Mouse (Mus musculus) stomach, postnatal 0 days (tissue): Measurements from ENCODE around the gene Kctd2. TPM values are rescaled to one million over a fixed set of nuclear protein-coding genes. Genes with fewer than 3 reads are reported as not detected.

Experiments used
- ATAC-seq: fragments of 200-750 bp; cut with Nextera tagmentation; 2 replicates; pipeline ENCODE4 v1.8.0; 2017; ENCODE audit not compliant: low FRiP score, low TSS enrichment
- DNase-seq: peaks from one replicate; pipeline ENCODE4 v3.0.0-alpha.2; 2016; ENCODE audit warnings: low spot score
- H3K27ac ChIP-seq: fragments of 300-500 bp; sonication (generic); replicated peaks from 2 replicates; pipeline ENCODE4 v1.5.1; 2014; ENCODE audit warnings: mild to moderate bottlenecking, control low read depth
- H3K27me3 ChIP-seq: fragments of 300-500 bp; sonication (generic); 2 replicates; pipeline ENCODE4 v1.6.1; 2014; ENCODE audit warnings: low read length; ENCODE audit not compliant: control insufficient read depth, insufficient read depth
- H3K36me3 ChIP-seq: fragments of 300-500 bp; sonication (generic); 2 replicates; pipeline ENCODE4 v1.6.1; 2014; ENCODE audit warnings: low read length, mixed read lengths; ENCODE audit not compliant: control insufficient read depth, insufficient read depth
- H3K4me1 ChIP-seq: fragments of 300-500 bp; sonication (generic); replicated peaks from 2 replicates; pipeline ENCODE4 v1.6.1; 2014; ENCODE audit warnings: antibody characterized with exemption; ENCODE audit not compliant: control insufficient read depth, insufficient read depth
- H3K4me2 ChIP-seq: fragments of 300-500 bp; sonication (generic); replicated peaks from 2 replicates; pipeline ENCODE4 v1.6.1; 2014; ENCODE audit warnings: low read depth, mild to moderate bottlenecking, control low read depth, moderate library complexity
- H3K4me3 ChIP-seq: fragments of 300-500 bp; sonication (generic); 2 replicates; pipeline ENCODE4 v1.5.1; 2014; ENCODE audit warnings: low read depth, low read length, control low read depth
- H3K9ac ChIP-seq: fragments of 300-500 bp; sonication (generic); 2 replicates; pipeline ENCODE4 v1.6.1; 2014; ENCODE audit warnings: mild to moderate bottlenecking, low read length, control low read depth, mixed read lengths
- H3K9me3 ChIP-seq: fragments of 300-500 bp; sonication (generic); 2 replicates; pipeline ENCODE4 v1.6.1; 2016; ENCODE audit warnings: low read length; ENCODE audit not compliant: control insufficient read depth
- CTCF ChIP-seq: IDR thresholded peaks from 2 replicates; pipeline ENCODE4 v1.5.1; 2016; ENCODE audit warnings: antibody characterized with exemption, low read depth, mild to moderate bottlenecking, moderate library complexity
- EP300 ChIP-seq: optimal IDR thresholded peaks from 2 replicates; pipeline ENCODE3; 2016; ENCODE audit warnings: antibody characterized with exemption
- WGBS: fragments of 180-500 bp; shearing (Covaris S2); extraction: QIAGEN DNeasy Blood & Tissue Kit; methylation state at CpG from one replicate; pipeline ENCODE4 v1.1.7; 2014; 5-methylcytosine and 5-hydroxymethylcytosine counted together
- polyA plus RNA-seq: library from polyadenylated mRNA; unstranded; fragments of >200 nt; fragmentation: Nextera tagmentation; extraction: Ambion mirVana; gene quantifications from 2 replicates; pipeline ENCODE4 v1.2.1, GENCODE M21; 2015

The Kctd2 gene
- polyA plus RNA-seq, 1 experiment from 2014 or later: 11.6 TPM

GRCm38 (mm10) chr11:115420336-115421190 lies 635 bp downstream of the Kctd2 start:
- DNase-seq: peak; percentile 81
- peak; percentile 56 for ATAC-seq
- TF ChIP-seq EP300 (no peak), CTCF (0 out of 2 replicates have a peak, but pooled peaks have one; percentile 5)

GRCm38 (mm10) chr11:115421328-115421727 lies 1.4 kb downstream of the Kctd2 start:
- no peak for TF ChIP-seq CTCF
- no peak for TF ChIP-seq EP300
- Histone ChIP-seq H3K9ac (no peak overlapping the region), H3K36me3 (peaks cover 4% of the 10 kb centered on the region), H3K27ac (no peak overlapping the region), H3K9me3 (no peaks in the 10 kb centered on the region), H3K4me2 (peak overlapping the region; percentile 97; the same call in 1 of the 2 replicates), H3K4me3 (peak overlapping the region; percentile 88; the same call in 1 of the 2 replicates), H3K27me3 (no peaks in the 10 kb centered on the region), H3K4me1 (peaks cover 8% of the 10 kb centered on the region; the same call in 1 of the 2 replicates)
- 28% methylated on average over 1 of the region's 1 CpGs for WGBS
- ATAC-seq (no peak), DNase-seq (no peak)

More at GRCm38 (mm10) chr11:115420336-115421190, 635 bp downstream of the Kctd2 start:
- peak overlapping the region; percentile 92 for H3K9ac ChIP-seq
- H3K9me3 ChIP-seq: no peaks in the 10 kb centered on the region
- H3K36me3 ChIP-seq: peaks cover 6% of the 10 kb centered on the region
- peak overlapping the region; percentile 87 for H3K27ac ChIP-seq
- peak overlapping the region; percentile 97 for H3K4me2 ChIP-seq
- peaks cover 8% of the 10 kb centered on the region; the same call in 1 of the 2 replicates for H3K4me1 ChIP-seq
- no peaks in the 10 kb centered on the region for H3K27me3 ChIP-seq
- H3K4me3 ChIP-seq: peak overlapping the region; percentile 88
- 1% methylated on average over 32 of the region's 45 CpGs for WGBS

- Histone ChIP-seq H3K27me3 (no peaks in the 10 kb centered on the region), H3K4me1 (peaks cover 8% of the 10 kb centered on the region; the same call in 1 of the 2 replicates), H3K27ac (no peak overlapping the region), H3K9me3 (no peaks in the 10 kb centered on the region), H3K4me2 (0 out of 2 replicates have a peak overlapping the region, but pooled peaks have one; percentile 11), H3K36me3 (peaks cover 3% of the 10 kb centered on the region; the same call in 1 of the 2 replicates), H3K4me3 (no peak overlapping the region), H3K9ac (no peak overlapping the region)
- TF ChIP-seq CTCF: no peak
- TF ChIP-seq EP300: no peak
- 84% methylated on average over 16 of the region's 16 CpGs for whole genome bisulfite sequencing
- ATAC-seq (no peak), DNase-seq (no peak)
Observed at GRCm38 (mm10) chr11:115421972-115422371, 2.0 kb downstream of the Kctd2 start.

- 71% methylated on average over 3 of the region's 3 CpGs for WGBS
- H3K27ac ChIP-seq: no peak overlapping the region
- H3K4me2 ChIP-seq: no peak overlapping the region
- DNase-seq (no peak), ATAC-seq (no peak)
- TF ChIP-seq EP300 (no peak), CTCF (no peak)
- H3K4me3 ChIP-seq: no peak overlapping the region
- no peak overlapping the region for H3K9ac ChIP-seq
- peaks cover 8% of the 10 kb centered on the region; the same call in 1 of the 2 replicates for H3K4me1 ChIP-seq
- no peaks in the 10 kb centered on the region for H3K27me3 ChIP-seq
- no peaks in the 10 kb centered on the region for H3K9me3 ChIP-seq
- peaks cover 3% of the 10 kb centered on the region; the same call in 1 of the 2 replicates for H3K36me3 ChIP-seq
Observed at GRCm38 (mm10) chr11:115423091-115423490, 3.2 kb downstream of the Kctd2 start.

GRCm38 (mm10) chr11:115424666-115425065 lies 4.7 kb downstream of the Kctd2 start:
- ATAC-seq (no peak), DNase-seq (no peak)
- peaks cover 5% of the 10 kb centered on the region; the same call in 1 of the 2 replicates for H3K4me1 ChIP-seq
- H3K9me3 ChIP-seq: no peaks in the 10 kb centered on the region
- WGBS: 90% methylated on average over 7 of the region's 7 CpGs
- peaks cover 5% of the 10 kb centered on the region for H3K36me3 ChIP-seq
- no peak overlapping the region for H3K27ac ChIP-seq
- no peak overlapping the region for H3K4me3 ChIP-seq
- TF ChIP-seq EP300: no peak
- no peak for TF ChIP-seq CTCF
- no peak overlapping the region for H3K9ac ChIP-seq
- no peaks in the 10 kb centered on the region for H3K27me3 ChIP-seq
- no peak overlapping the region for H3K4me2 ChIP-seq

GRCm38 (mm10) chr11:115425671-115426070 lies 5.7 kb downstream of the Kctd2 start:
- ATAC-seq (no peak), DNase-seq (no peak)
- no peaks in the 10 kb centered on the region for H3K27me3 ChIP-seq
- H3K4me3 ChIP-seq: no peak overlapping the region
- WGBS: 87% methylated on average over 6 of the region's 6 CpGs
- H3K9me3 ChIP-seq: no peaks in the 10 kb centered on the region
- H3K27ac ChIP-seq: no peak overlapping the region
- H3K4me1 ChIP-seq: peaks cover 5% of the 10 kb centered on the region; the same call in 1 of the 2 replicates
- TF ChIP-seq EP300 (no peak), CTCF (no peak)
- H3K9ac ChIP-seq: no peak overlapping the region
- peaks cover 14% of the 10 kb centered on the region for H3K36me3 ChIP-seq
- H3K4me2 ChIP-seq: no peak overlapping the region
